Mouse (Mus musculus) c-Kit-positive CD71-negative TER-119-negative erythroid progenitor cells, embryonic 14.5 days (primary cell): Measurements from ENCODE around the gene Pde7b.

Experiments used
- DNase-seq: peaks from one replicate; pipeline ENCODE4 v3.0.0-alpha.2; 2013; ENCODE audit warnings: low read depth

Gene Pde7b

DNA sequence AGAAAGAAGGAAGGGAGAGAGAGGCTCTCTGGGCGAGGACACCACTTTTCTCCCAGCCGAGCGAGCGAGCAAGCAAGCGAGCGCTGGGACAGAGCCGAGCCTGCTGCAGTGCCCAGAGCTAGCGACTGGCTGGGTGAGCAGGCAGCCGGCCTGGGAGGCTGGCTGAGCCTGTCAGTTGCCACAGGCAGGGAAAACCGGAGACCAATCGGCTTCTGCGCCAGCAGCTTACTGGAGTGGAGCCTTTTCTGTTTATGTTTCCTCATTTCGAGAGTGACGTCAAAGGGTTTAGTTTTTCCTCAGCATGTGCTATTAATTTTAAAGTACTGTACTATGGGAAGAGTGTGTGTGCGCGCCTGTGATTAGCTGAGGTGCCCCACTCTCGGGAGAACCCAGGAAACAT lies at the start of gene Pde7b:
Gene Pde7b, minus strand, starts transcription at position 173 of the 400 bp plus-strand sequence.
- DNase-seq: peak; percentile 48

DNA sequence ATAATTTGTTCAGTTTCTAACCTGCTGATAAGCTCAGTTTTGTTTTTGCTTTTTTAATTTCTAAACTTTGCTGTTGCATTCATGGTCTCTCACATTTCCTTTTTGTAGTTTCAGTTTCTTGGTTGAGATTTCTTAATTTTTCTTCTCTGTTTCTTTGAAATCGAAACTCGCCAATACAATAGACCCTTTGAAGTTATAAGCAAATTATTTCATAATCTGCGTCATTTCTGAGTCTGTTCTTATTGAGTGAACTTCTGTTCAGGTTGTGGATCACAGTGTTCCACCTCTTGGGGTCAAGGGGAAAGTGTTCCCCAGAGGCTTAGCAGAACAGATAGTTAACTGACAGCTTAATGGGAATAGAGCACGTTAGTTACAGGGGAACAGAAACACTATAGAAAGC lies 47.2 kb upstream of the Pde7b start:
- DNase-seq: no peak

DNA sequence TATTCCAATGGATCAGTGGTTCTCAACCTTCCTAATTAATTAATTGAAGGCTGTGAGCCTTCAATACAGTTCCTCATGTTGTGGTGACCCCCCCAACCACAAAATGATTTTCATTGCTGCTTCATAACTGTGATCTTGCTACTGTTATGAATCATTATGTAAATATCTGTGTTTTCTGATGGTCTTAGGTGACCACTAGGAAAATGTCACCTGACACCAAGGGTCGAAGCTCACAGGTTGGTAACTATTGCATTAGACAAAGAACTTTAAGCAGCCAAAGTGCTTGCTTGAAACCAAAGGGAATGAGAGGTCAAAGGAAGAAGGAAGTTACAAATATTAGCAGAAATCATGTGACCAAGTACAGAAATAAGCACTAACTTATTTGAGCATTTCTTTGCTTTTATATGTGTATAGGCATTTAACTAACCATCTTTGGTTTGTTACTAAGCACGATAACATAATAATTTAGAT lies 45.6 kb upstream of the Pde7b start:
- no peak for DNase-seq

DNA sequence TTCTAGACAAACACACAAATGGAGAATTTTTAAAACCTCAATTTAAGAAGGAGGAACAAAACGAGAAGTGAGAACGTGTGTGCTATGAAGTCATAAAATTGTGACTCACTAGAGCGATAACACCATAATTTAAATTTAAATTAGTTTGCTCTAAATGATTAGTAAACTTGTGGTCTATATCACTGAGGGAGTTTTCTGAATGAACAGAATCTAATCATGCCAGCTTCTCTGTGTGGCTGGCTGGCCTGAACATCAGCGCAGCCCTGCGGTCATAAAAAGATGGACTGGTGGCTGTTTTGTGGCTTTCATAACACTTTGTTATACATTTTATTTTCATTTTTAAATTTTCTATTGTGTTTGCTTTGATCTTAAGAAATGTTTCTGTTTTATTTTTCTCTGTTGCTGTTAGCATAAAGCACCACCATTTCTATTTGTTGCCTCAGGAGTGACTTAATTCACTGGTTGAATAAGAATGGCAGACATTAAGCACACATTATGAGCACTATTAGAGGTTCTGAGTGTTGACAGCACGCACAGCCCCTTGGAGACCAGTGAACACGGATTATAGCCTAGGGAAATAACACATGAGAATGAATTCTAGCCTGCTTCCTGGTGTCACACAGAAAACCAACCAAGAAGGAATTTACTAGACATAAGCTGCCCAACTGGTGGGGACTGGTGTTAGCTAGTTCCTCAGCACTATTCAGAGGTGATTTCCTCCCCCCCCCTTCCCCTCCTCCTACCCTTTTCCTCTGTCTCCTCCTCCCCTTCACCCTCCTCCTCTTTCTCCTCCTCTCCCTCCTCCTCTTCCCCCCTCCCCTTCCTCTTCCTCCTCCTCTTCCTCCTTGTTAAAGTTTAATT lies 44.9 kb upstream of the Pde7b start:
- DNase-seq: no peak

DNA sequence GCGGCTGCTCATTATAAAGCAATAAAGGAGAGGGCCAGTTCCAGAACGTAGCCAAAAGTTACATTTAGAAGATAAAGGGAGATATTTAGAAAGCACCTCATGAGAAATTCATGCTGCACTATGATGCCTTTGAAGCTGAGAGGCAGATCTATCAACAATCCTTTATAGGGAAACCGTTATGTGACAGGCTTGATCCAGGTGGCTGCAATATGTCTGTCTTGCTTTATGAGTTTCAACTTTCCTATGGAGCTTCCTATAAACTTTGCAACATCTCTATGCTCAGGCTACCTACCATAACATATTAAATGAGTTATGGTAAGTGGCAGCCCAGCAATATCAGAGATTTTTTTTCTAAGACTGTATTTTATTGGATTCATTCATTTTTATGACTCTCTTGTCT lies 39.5 kb upstream of the Pde7b start:
- no peak for DNase-seq

DNA sequence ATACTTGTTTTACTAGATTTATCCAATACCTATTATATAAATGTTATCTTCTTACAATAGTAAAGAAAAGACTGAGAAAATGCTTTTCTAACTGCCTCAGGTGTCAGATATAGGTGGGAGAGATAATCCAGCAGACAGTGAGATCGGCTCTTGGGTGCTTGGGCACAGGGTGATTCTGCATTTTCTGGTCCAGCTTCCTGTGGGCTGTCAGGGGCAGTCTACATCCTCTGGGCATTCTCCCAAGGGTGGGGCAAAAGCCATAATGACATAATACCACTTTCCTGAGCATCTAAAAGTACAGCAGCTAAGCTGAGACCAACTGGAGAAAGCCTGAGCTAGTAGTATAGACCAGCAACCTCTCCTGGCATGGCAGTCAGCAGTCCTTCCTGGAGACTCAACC lies 34.1 kb upstream of the Pde7b start:
- no peak for DNase-seq

DNA sequence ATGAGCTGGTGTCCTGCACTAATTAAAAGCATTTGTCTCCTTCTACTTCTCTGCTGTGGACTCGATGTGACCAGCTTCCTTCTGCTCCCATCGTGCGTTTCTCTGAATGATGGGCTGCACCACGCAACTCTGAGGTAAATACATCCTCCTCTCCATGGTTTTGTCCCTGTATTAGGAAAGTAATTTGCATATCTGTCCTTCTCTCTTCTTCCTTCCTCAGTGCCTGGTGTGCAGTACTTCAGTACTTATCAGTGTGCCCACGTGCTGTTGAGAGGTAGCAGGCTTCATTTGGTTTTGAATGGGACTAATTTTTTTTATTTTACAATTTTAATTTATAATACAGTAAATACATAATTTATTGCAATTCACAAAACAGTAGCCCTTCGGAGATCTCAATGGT lies 33.4 kb upstream of the Pde7b start:
- no peak for DNase-seq

DNA sequence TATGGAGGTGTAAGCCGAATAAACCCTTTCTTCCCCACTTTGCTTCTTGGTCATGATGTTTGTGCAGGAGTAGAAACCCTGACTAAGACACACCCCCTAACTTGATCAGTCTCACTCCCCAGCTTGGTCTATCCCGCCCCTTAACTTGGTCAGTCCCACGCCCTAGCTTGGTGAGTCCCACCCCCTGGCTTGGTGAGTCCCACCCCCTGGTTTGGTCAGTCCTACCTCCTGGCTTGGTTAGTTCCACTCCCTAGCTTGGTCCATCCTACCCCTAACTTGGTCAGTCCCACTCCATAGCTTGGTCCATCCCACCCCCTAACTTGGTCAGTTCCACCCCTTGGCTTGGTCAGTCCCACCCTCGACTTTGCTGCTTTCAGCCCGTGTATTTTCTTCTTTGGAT lies 31.3 kb upstream of the Pde7b start:
- no peak for DNase-seq

DNA sequence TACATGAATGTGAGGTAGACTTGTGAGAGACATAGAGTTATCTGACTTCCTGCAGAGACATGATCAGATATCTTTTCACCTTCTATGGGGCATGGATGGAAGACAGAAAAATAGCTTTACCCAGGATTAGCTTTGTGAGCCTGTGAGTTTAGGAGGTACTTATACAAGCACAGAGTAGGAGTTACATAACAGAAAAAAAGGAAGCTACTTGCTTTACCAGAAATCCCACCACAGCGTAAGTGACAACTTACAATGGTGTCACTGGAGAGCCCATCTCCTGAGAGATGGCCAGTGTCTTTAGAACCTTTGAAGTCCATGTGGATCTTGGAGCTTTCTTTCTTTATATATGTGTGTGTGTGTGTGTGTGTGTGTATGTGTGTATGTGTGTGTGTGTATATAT lies 28.0 kb upstream of the Pde7b start:
- DNase-seq: no peak

DNA sequence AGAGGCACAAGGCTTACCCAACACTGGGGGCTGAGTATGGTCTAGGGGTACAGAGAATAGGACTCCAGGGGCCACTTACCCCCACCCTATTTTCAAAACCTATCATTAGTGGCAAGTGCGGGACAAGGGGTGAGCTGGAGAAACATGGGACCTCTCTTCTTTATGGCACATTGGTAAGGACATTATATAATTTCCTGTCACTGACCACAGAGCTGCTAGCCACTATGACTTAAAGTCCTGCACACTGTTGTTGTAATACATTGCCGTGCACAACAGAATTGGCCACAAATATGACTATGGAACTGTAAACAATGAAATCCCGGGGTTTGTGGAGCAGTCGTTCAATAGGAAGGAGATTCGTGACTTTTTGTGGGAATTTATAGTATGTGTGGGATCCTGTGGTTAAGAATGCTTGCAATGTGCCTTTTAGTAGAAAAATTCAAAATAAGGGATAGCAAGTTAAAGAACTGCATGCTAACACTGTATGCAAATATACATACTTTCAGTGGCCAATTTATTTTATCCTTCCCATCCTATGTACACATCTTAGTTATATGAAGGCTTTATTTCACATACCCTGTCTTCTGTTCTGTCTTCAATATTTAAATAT lies 25.9 kb upstream of the Pde7b start:
- no peak for DNase-seq

DNA sequence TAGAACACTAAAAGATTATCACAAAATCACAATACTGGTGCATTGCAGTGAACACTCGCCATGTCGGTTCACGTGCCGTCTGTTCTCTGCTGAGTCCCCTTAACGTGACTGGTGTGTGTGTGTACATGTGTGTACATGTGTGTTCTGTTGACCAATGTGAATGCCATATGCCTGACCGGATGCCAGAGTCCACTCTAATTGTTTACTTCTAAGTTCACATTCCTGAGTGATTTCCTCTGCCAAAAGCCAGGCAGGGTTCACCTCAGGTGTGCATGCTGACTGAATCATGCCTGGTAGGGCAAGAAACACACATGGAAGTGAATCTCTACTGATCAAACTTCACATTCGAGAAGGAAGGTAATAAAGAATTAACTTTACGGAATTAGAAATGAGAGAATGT lies 24.1 kb upstream of the Pde7b start:
- no peak for DNase-seq

DNA sequence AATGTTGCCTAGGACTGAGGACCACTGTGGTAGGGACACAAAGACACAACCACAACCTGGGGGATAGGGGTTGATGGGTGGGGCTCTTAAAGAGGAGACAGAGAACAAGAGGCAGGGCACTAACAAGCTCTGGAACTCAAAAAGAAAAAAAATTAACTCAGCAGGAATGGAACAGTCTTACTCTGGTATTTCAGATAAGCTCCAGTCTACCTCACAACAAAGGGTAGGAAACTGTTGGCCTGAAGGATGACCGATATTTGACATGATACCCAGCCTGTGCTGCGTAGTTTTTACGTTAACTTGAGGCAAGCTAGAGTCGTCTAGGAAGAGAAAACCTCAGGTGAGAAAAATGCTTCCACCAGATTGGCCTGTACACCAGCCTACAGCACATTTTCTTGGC lies 22.4 kb upstream of the Pde7b start:
- no peak for DNase-seq

DNA sequence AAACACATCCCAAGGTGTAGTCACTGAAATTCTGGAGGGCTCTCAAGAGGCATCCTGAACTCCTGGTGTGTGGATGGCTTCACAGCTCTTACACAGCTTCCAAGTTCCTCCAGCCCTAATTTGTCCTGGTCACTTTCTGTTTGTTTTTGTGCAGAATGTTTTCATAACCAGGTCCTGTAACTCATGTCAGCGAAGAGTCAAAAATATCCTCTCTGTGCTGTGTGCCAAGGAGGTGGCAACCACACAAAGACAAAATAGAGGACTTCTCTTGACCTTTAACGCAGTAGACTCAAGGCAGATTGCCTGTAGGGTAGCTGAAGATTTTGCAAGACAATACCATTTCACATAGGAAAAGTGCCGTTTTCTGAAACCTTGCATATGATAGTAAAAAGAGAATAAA lies 14.9 kb upstream of the Pde7b start:
- DNase-seq: no peak

DNA sequence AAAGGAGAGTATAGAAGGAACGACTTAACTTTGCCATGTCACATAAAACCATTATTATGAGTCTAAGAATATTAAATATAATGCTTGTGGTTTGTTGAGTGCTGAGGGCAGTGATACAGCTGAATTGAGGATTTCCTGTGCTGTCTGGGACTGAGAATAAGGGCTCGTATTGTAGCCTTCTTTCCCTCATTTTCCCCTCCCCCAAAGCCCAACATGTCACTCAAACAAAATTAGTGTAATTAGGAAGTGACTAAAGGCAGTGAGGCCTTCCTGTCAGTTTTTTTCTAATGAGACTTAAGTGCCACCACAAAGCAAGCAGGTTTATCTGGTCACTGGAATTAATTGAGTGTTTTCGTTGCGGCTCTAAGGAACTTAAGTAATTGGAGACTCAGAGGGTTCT lies 12.3 kb upstream of the Pde7b start:
- DNase-seq: no peak

DNA sequence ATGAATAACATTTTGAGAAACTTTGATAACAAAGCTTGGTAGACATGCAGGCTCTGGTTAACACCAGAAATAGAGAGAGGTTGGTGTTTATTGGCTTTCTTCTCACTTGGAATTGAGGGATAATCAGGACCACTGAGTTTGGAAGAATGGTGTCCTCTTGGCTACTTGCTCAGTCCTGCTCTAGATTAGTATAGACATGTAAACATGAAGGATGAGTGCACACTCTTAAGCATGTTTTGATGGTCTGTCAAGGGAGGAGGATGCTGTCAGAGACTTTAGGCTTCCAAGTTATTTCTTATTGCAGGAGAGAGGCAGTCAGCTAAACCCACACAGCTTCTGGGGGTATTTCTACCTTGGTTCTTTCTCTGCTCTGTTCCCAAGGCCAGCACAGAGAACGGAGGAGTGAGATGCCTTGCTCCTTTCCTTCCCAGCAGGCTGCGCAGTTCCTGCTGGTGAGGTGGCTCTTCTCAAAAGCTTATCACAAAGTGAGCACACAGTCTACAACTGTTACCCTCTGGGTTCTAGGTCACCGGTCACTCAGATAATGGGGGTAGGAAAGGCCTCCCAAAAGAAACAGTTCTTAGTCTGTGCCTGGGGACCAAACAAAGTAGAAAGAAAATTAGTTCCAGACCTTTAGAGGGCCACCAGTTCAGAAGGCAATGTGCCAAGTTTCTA lies 11.0 kb upstream of the Pde7b start:
- no peak for DNase-seq

DNA sequence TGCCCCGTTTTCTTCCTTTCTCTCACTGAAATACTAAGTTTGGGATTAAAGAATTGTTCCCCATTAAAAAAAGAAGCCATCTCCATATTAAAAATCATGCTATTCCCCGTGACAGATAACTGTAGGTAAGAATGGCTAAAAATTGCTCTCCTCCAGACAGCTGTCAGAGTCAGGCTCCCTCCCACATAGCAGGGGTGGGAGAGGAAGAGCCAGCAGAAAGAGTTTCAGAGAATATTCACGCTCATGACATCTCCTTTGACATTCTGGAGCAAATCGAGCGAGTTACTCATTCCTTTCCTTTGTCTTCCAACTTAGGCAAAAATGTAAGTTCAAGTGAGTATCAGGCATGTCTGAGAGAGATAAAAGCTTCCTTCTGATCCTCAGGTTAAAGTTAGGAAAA lies 8.7 kb upstream of the Pde7b start:
- no peak for DNase-seq

DNA sequence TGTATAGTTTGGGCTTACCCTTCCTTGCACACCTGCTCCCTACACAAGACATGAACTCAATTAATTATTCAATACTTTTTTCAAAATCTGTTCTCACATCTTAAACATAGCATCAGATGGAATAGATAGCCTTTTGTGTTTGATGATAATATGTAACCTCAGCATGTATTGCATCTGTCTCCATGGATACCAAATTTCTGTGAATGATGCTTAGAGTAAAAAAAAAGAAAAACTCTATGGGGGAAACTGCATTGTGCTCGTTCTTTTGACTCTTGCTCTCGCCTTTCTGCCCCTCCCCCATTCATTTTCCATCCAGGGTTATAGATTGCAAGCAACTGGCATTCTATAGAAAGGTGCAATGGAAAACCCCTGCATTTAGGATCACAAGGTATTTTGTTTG lies 7.3 kb upstream of the Pde7b start:
- no peak for DNase-seq

DNA sequence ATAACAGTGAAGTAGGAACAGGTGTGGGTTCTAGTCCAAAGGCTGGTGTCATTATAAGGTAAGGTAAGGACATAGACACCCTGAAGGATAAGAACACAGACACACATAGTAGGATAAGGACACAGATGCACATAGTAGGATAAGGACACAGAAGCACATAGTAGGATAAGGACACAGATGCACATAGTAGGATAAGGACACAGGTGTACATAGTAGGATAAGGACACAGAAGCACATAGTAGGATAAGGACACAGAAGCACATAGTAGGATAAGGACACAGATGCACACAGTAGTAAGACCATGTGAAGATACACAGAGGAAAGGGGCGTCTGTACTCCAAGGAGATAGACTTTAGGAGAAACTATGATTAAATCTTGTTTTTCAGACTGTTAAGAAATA lies 5.2 kb upstream of the Pde7b start:
- no peak for DNase-seq

DNA sequence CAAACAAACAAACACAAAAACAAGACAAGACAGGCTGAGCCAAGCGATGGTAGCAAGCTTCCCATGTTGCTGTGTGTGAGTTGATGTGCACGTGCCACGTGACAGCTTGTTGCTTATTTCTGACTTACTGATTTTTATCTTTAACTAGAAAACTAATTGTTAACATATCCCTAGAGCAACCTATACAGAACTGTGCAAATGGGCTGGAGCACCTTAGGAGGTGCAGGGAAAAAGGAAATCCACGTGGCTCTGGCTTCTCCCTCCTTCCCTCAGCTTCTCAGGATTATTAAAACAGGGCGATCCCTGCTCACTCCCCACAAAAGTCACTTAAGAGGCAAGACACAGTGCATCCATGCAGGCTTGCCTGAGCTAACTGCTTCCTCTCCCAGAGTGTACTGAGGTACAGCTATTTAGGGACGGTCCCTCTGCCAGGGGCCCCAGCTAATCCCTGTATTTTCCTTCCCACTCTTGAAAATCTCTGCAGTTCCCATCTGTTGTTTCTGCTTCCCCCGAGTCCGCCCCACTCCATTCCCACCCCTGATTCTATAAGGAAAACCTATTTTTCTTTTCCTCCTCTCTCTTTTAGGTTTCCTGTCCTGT lies 606 bp upstream of the Pde7b start:
- no peak for DNase-seq

DNA sequence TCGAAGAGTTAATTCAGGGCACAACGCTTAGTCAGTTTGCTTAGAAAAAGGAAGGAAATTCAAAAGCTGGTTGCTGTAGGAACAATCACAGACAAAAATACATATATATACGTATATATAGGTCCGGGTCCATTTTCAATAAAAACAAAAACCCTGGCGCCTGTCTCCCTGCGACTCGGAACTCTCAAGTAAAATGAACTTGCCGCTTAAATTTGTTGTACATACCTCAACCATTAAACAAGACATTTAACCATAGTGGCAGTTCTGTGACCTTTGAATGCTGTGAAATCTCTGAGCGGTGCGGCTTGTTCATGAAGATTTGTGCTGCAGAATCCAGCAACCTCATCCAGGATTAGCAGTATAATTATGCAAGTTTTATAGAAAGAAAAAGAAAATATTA lies 427 bp downstream of the Pde7b start:
- DNase-seq: no peak

DNA sequence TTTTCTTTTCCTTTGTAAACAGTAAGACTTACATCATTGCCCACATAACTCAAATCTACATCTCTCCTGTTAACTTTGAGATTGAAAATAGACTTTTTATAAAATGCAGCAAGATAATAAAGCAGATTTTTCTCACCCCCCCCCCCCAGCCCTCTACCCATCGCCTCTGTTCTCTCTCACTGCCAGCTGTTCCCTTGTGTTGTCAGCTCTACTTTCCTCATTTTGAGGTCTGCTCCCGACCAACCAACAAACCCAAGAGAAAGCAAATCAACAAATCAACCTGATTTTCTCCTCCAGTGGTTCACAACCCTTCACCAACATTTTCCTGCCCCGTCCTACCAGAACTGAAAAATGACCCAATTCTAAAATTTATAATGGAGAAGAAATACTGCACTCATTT lies 916 bp downstream of the Pde7b start:
- DNase-seq: no peak

DNA sequence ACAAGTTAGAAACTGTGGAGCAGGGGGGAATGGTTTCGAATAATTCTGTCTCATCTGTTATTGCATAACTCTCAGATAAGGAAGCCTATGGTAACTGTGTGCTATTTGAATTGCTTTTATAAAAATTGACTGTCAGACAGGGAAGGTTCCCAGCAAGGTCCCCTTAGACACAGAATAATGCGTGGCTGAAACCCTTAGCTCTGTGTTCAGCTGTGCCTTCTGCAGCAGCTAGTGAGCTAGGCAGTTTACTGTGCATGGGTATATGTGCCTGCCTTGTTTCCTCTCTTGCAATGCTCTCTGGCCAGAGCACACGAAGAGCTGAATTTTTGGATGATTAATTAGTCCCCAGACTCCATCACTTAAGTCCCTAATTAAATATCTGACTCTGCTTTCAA lies 1.4 kb downstream of the Pde7b start:
- DNase-seq: no peak
